In the genomic region with DNA sequence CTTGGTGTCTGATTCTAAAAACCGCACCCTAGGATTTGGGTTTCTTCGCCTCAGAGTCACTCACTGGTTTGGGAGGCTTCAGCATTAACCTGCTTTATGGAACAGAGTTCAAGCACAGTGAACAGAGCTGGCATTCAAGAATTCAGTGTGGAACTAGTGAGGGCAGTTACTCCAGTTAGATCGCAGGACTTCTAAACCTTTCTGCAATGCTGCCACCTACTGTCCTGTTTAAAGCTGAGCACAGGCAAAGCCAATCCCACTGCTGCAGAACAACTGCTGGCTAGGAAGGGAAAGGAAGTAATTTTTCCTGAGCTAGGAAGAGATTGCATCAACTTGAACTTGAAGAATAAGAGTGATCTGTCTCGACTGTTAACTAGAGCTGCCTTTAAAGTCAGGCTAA, we compare ENCODE assay signal across 8 mouse cellular contexts.
A peak's percentile ranks its signal among the peaks of the same experiment; 100 is the strongest.
DNase-seq lines count a peak whose midpoint lies in the region; ATAC-seq and TF ChIP-seq lines count a peak whose summit lies in the region.

No protein-coding gene starts in this region.

- no peak for TF ChIP-seq EP300 in liver, embryonic 14.5 days (IDR thresholded peaks at IDR 0.05; ENCODE audit: low read depth)

- DNase-seq in urinary bladder, postnatal 25 days (ENCODE audit: low spot score) = peak; percentile 6
- no peak for DNase-seq in urinary bladder, postnatal 10 days (ENCODE audit: low spot score)
- peak; percentile 31 to 59 for DNase-seq in cerebellum, postnatal 25 days
- DNase-seq in gastrocnemius, postnatal 10 days = peak; percentile 16
- peak; percentile 62 for DNase-seq in kidney, postnatal 14 days
- DNase-seq in liver, embryonic 14.5 days (ENCODE audit: low read depth in 3 of 3, low spot score in 3 of 3) = peak in 2 of 3 experiments; percentile 2 to 7
- peak; percentile 88 for DNase-seq in retina, embryonic 14.5 days (ENCODE audit: low spot score)
- DNase-seq in spleen, postnatal 14 days (ENCODE audit: low spot score in 2 of 2) = no peak

- H3K4me2 ChIP-seq in liver, embryonic 14.5 days (ENCODE audit: low read depth) = no peak overlapping the region

- 17% methylated on average over 4 of the region's 4 CpGs for WGBS in liver, embryonic 14.5 days (ENCODE audit: insufficient replicate concordance)

- no peaks in the 10 kb centered on the region for H3K4me1 ChIP-seq in liver, embryonic 14.5 days (replicated peaks; ENCODE audit: control insufficient read depth in 2 of 2, insufficient read depth in 2 of 2, low read length in 1 of 2)

- no peaks in the 10 kb centered on the region for H3K9me3 ChIP-seq in liver, embryonic 14.5 days (ENCODE audit: control insufficient read depth, low read length)

- no peaks in the 10 kb centered on the region for H3K27me3 ChIP-seq in liver, embryonic 14.5 days (ENCODE audit: control insufficient read depth, insufficient read depth, low read length)

- H3K27ac ChIP-seq in liver, embryonic 14.5 days = no peak overlapping the region

- H3K9ac ChIP-seq in liver, embryonic 14.5 days (replicated peaks) = no peak overlapping the region

- H3K4me3 ChIP-seq in liver, embryonic 14.5 days (ENCODE audit: insufficient read depth in 1 of 2, low read depth in 2 of 2, low read length in 2 of 2) = no peak overlapping the region

- TF ChIP-seq CTCF in liver, embryonic 14.5 days (IDR thresholded peaks at IDR 0.05; ENCODE audit: low read depth) = peak; percentile 56

- H3K36me3 ChIP-seq in liver, embryonic 14.5 days (replicated peaks; ENCODE audit: control insufficient read depth, insufficient read depth, low read depth) = no peaks in the 10 kb centered on the region

- ATAC-seq in liver, embryonic 14.5 days (ENCODE audit: insufficient read depth) = no peak

Comparison
In these comparisons a context has a peak if more than half of its experiments do, and no peak if none do; other contexts are left out.
1. DNase-seq: peak in urinary bladder, postnatal 25 days (single experiment), cerebellum, postnatal 25 days (2 of 2), gastrocnemius, postnatal 10 days (single experiment), kidney, postnatal 14 days (single experiment), liver, embryonic 14.5 days (2 of 3) and retina, embryonic 14.5 days (single experiment); none in urinary bladder, postnatal 10 days (single experiment) and spleen, postnatal 14 days (0 of 2).